Mouse (Mus musculus): ENCODE measurements around the gene Ucn2.

DNA sequence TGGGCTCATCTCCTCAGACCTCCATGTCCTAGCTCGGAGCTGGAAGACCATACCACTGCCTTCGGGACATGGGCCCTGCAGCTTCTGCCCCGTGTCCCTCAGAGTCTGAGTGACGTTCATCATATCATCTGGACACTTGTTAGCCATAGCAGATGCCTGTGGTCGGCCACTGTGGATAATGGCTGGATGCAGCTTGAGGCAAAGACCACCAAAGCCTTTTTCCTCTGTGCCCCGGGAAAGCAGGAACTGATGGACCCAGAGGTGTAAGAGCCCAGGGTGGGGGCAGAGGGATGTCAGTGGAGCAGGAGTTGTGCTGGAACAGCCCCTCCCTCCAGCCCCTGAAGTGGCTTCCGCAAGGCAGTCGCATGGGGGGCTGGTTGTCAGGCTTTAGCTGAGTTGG, 45.9 kb downstream of the Ucn2 start:
- TF ChIP-seq CTCF (IDR thresholded peaks at IDR 0.05; ENCODE audit: borderline replicate concordance, extremely low read depth, insufficient read depth, insufficient read length), result no peak
- no peak for TF ChIP-seq POLR2A (IDR thresholded peaks at IDR 0.05; ENCODE audit: borderline replicate concordance, extremely low read depth, insufficient read depth, insufficient read length, poor library complexity, severe bottlenecking)
